Mouse (Mus musculus) heart, postnatal 0 days (tissue): ENCODE measurements around the gene Lcn5.

Experiments used
- CTCF ChIP-seq: IDR thresholded peaks from 2 replicates; pipeline ENCODE4 v1.5.1; 2016; ENCODE audit warnings: antibody characterized with exemption, control low read depth, low read depth
- EP300 ChIP-seq: IDR thresholded peaks from 2 replicates; pipeline ENCODE4 v1.6.1; 2016; ENCODE audit warnings: antibody characterized with exemption, low read depth

GRCm38 (mm10) chr2:25654502-25654901, 3.2 kb upstream of the Lcn5 start:
- TF ChIP-seq CTCF (no peak), EP300 (no peak)
